Mouse (Mus musculus): ENCODE data around the gene Faah.

GRCm38 (mm10) chr4:115996729-115997128 is 21.0 kb downstream of the Faah start:
- no peak for TF ChIP-seq POLR2A (IDR thresholded peaks at IDR 0.05; ENCODE audit: borderline replicate concordance, low read depth, low read length)
- TF ChIP-seq CTCF (IDR thresholded peaks at IDR 0.05; ENCODE audit: low read depth, low read length): no peak

Data from bone marrow macrophage, adult 2 months (primary cell).